Mouse (Mus musculus): ENCODE results near the gene Sfrp4.

DNA sequence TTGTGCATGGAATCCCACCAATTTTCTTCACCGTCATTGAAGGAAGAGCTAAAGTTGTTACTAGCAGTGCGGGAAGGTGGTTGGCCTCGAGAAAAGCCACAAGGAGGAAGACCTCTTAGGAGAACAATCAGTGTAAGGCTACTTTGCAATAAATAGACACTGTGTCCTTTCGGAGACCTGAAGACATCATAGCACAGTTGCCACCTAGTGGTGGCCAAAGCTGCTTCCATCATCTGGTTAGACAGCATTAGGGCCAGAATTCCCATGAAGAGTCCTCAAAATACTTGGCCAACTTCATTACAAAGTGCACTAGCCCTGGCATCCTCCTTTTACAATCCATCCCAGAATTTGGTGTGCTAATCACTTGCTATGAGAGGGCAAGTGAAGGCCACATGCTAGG lies 13.2 kb downstream of the Sfrp4 start:
- TF ChIP-seq CTCF (IDR thresholded peaks at IDR 0.05; ENCODE audit: low read depth, low read length) (no peak), POLR2A (IDR thresholded peaks at IDR 0.05; ENCODE audit: borderline replicate concordance, low read depth, low read length) (no peak)

All from bone marrow macrophage, adult 2 months (primary cell).